Mouse (Mus musculus) kidney, embryonic 14.5 days (tissue): Measurements from ENCODE around the gene Kcnmb1. TPM values are rescaled to one million over a fixed set of nuclear protein-coding genes. Genes with fewer than 3 reads are reported as not detected.

Source experiments
- ATAC-seq: fragments of 200-750 bp; cut with Nextera tagmentation; 2 replicates; pipeline ENCODE4 v1.8.0; 2017; ENCODE audit warnings: moderate number of reproducible peaks, mild to moderate bottlenecking, moderate TSS enrichment, moderate library complexity; ENCODE audit not compliant: low FRiP score, low TSS enrichment
- H3K27ac ChIP-seq: fragments of 300-500 bp; sonication (generic); 2 replicates; pipeline ENCODE4 v1.5.1; 2014; ENCODE audit warnings: low read depth, mild to moderate bottlenecking, low read length, moderate library complexity, mixed read lengths
- H3K27me3 ChIP-seq: fragments of 300-500 bp; sonication (generic); 2 replicates; pipeline ENCODE4 v1.6.1; 2014; ENCODE audit warnings: mild to moderate bottlenecking, low read length; ENCODE audit not compliant: control insufficient read depth, insufficient read depth
- H3K36me3 ChIP-seq: fragments of 300-500 bp; sonication (generic); 2 replicates; pipeline ENCODE4 v1.6.1; 2014; ENCODE audit warnings: low read length, mixed read lengths; ENCODE audit not compliant: control insufficient read depth, insufficient read depth
- H3K4me1 ChIP-seq: fragments of 300-500 bp; sonication (generic); 2 replicates; pipeline ENCODE4 v1.6.1; 2014; ENCODE audit warnings: low read length, mixed read lengths; ENCODE audit not compliant: control insufficient read depth, insufficient read depth
- H3K4me2 ChIP-seq: fragments of 300-500 bp; sonication (generic); replicated peaks from 2 replicates; pipeline ENCODE4 v1.6.1; 2014; ENCODE audit warnings: low read depth, mild to moderate bottlenecking, low read length
- H3K4me3 ChIP-seq: fragments of 300-500 bp; sonication (generic); 2 replicates; pipeline ENCODE4 v1.5.1; 2014; ENCODE audit warnings: mild to moderate bottlenecking, low read length
- H3K9ac ChIP-seq: fragments of 300-500 bp; sonication (generic); 2 replicates; pipeline ENCODE4 v1.6.1; 2014; ENCODE audit warnings: low read depth, mild to moderate bottlenecking, low read length, moderate library complexity
- H3K9me3 ChIP-seq: fragments of 300-500 bp; sonication (generic); 2 replicates; pipeline ENCODE4 v1.6.1; 2016; ENCODE audit warnings: low read length; ENCODE audit not compliant: control insufficient read depth
- WGBS: fragments of 180-500 bp; shearing (Covaris S2); extraction: QIAGEN DNeasy Blood & Tissue Kit; methylation state at CpG from one replicate; pipeline ENCODE4 v1.1.7; 2014; 5-methylcytosine and 5-hydroxymethylcytosine counted together
- polyA plus RNA-seq: library from polyadenylated mRNA; unstranded; fragments of >200 nt; fragmentation: Nextera tagmentation; extraction: Ambion mirVana; gene quantifications from 2 replicates; pipeline ENCODE4 v1.2.1, GENCODE M21; 2014

Gene Kcnmb1
- polyA plus RNA-seq, 1 experiment from 2014 or later, result 0.18 TPM

GRCm38 (mm10) chr11:33974341-33975040, 11.7 kb downstream of the Kcnmb1 start:
- no peak overlapping the region for H3K4me2 ChIP-seq
- H3K9ac ChIP-seq, result no peak overlapping the region
- H3K36me3 ChIP-seq, result no peaks in the 10 kb centered on the region
- no peak overlapping the region for H3K4me3 ChIP-seq
- H3K9me3 ChIP-seq, result no peaks in the 10 kb centered on the region
- H3K4me1 ChIP-seq, result no peaks in the 10 kb centered on the region
- ATAC-seq, result no peak
- H3K27ac ChIP-seq, result no peak overlapping the region
- no peaks in the 10 kb centered on the region for H3K27me3 ChIP-seq
- WGBS, result 78% methylated on average over 14 of the region's 14 CpGs

GRCm38 (mm10) chr11:33975121-33975520, 12.3 kb downstream of the Kcnmb1 start:
- no peaks in the 10 kb centered on the region for H3K27me3 ChIP-seq
- no peak overlapping the region for H3K27ac ChIP-seq
- no peaks in the 10 kb centered on the region for H3K4me1 ChIP-seq
- H3K36me3 ChIP-seq, result no peaks in the 10 kb centered on the region
- ATAC-seq, result no peak
- no peak overlapping the region for H3K9ac ChIP-seq
- H3K4me3 ChIP-seq, result no peak overlapping the region
- no peak overlapping the region for H3K4me2 ChIP-seq
- no peaks in the 10 kb centered on the region for H3K9me3 ChIP-seq
- 86% methylated on average over 2 of the region's 2 CpGs for WGBS

GRCm38 (mm10) chr11:33980146-33980545, 17.3 kb downstream of the Kcnmb1 start:
- no peak for ATAC-seq
- H3K27me3 ChIP-seq, result no peaks in the 10 kb centered on the region
- H3K4me3 ChIP-seq, result no peak overlapping the region
- WGBS, result 75% methylated on average over 4 of the region's 4 CpGs
- H3K4me2 ChIP-seq, result no peak overlapping the region
- no peaks in the 10 kb centered on the region for H3K9me3 ChIP-seq
- no peak overlapping the region for H3K27ac ChIP-seq
- H3K36me3 ChIP-seq, result no peaks in the 10 kb centered on the region
- no peaks in the 10 kb centered on the region for H3K4me1 ChIP-seq
- no peak overlapping the region for H3K9ac ChIP-seq

GRCm38 (mm10) chr11:33986525-33986924, 23.7 kb downstream of the Kcnmb1 start:
- no peak overlapping the region for H3K4me2 ChIP-seq
- H3K36me3 ChIP-seq, result no peaks in the 10 kb centered on the region
- H3K4me1 ChIP-seq, result no peaks in the 10 kb centered on the region
- no peak overlapping the region for H3K4me3 ChIP-seq
- no peak overlapping the region for H3K27ac ChIP-seq
- H3K9ac ChIP-seq, result no peak overlapping the region
- ATAC-seq, result no peak
- 87% methylated on average over 2 of the region's 2 CpGs for WGBS
- no peaks in the 10 kb centered on the region for H3K9me3 ChIP-seq
- H3K27me3 ChIP-seq, result no peaks in the 10 kb centered on the region

GRCm38 (mm10) chr11:33990002-33990401, 27.2 kb downstream of the Kcnmb1 start:
- Histone ChIP-seq H3K9me3 (no peaks in the 10 kb centered on the region), H3K4me3 (no peak overlapping the region), H3K27me3 (no peaks in the 10 kb centered on the region), H3K9ac (no peak overlapping the region), H3K36me3 (no peaks in the 10 kb centered on the region), H3K4me2 (no peak overlapping the region), H3K27ac (no peak overlapping the region), H3K4me1 (0 out of 2 replicates have a peak, but pooled peaks cover 3% of the 10 kb centered on the region)
- no peak for ATAC-seq
- WGBS, result 86% methylated on average over 5 of the region's 5 CpGs

- peak within 1 kb of the TSS; percentile 36 for H3K4me2 ChIP-seq
- H3K4me3 ChIP-seq, result peak within 1 kb of the TSS; percentile 4; the same call in 1 of the 2 replicates
- WGBS, result 21% methylated on average over 12 of the region's 12 CpGs
- H3K27ac ChIP-seq, result no peak within 1 kb of the TSS
- H3K4me1 ChIP-seq, result 0 out of 2 replicates have a peak, but pooled peaks cover 3% of the 10 kb centered on the region
- peak; percentile 81 for ATAC-seq
- H3K27me3 ChIP-seq, result no peaks in the 10 kb centered on the region
- peak within 1 kb of the TSS; percentile 31; the same call in 1 of the 2 replicates for H3K9ac ChIP-seq
- no peaks in the 10 kb centered on the region for H3K36me3 ChIP-seq
- H3K9me3 ChIP-seq, result no peaks in the 10 kb centered on the region
Observed at GRCm38 (mm10) chr11:33992938-33993337, 30.1 kb downstream of the Kcnmb1 start, which contains the start of gene Kcnip1. Gene Kcnip1, minus strand, starts transcription at chr11:33993152.

GRCm38 (mm10) chr11:33993496-33993895, 30.7 kb downstream of the Kcnmb1 start:
- Histone ChIP-seq H3K4me2 (no peak overlapping the region), H3K4me3 (no peak overlapping the region), H3K27me3 (no peaks in the 10 kb centered on the region), H3K4me1 (0 out of 2 replicates have a peak, but pooled peaks cover 3% of the 10 kb centered on the region), H3K9ac (no peak overlapping the region), H3K36me3 (no peaks in the 10 kb centered on the region), H3K27ac (no peak overlapping the region), H3K9me3 (no peaks in the 10 kb centered on the region)
- no peak for ATAC-seq
- WGBS, result 54% methylated on average over 5 of the region's 5 CpGs

- ATAC-seq, result no peak
- Histone ChIP-seq H3K9ac (no peak overlapping the region), H3K9me3 (no peaks in the 10 kb centered on the region), H3K4me1 (0 out of 2 replicates have a peak, but pooled peaks cover under 1% of the 10 kb centered on the region), H3K4me3 (no peak overlapping the region), H3K4me2 (no peak overlapping the region), H3K27me3 (no peaks in the 10 kb centered on the region), H3K27ac (no peak overlapping the region), H3K36me3 (no peaks in the 10 kb centered on the region)
- WGBS, result 65% methylated on average over 10 of the region's 10 CpGs
Observed at GRCm38 (mm10) chr11:33998244-33998643, 35.4 kb downstream of the Kcnmb1 start.

- no peak for ATAC-seq
- 82% methylated on average over 3 of the region's 3 CpGs for WGBS
- H3K9me3 ChIP-seq, result no peaks in the 10 kb centered on the region
- no peaks in the 10 kb centered on the region for H3K27me3 ChIP-seq
- no peaks in the 10 kb centered on the region for H3K4me1 ChIP-seq
- no peak overlapping the region for H3K9ac ChIP-seq
- no peak overlapping the region for H3K4me3 ChIP-seq
- no peak overlapping the region for H3K4me2 ChIP-seq
- H3K27ac ChIP-seq, result no peak overlapping the region
- no peaks in the 10 kb centered on the region for H3K36me3 ChIP-seq
Observed at GRCm38 (mm10) chr11:34000416-34000815, 37.6 kb downstream of the Kcnmb1 start.
